Mouse (Mus musculus) liver, embryonic 12.5 days (tissue): Measurements from ENCODE around the gene Chst12. TPM values are rescaled to one million over a fixed set of nuclear protein-coding genes. Genes with fewer than 3 reads are reported as not detected.

Source experiments
- ATAC-seq: fragments of 200-750 bp; cut with Nextera tagmentation; 2 replicates; pipeline ENCODE4 v1.8.0; 2017; ENCODE audit warnings: moderate number of reproducible peaks, mild to moderate bottlenecking, moderate library complexity
- H3K27ac ChIP-seq: fragments of 300-500 bp; sonication (generic); 2 replicates; pipeline ENCODE4 v1.5.1; 2016; ENCODE audit warnings: mild to moderate bottlenecking
- H3K27me3 ChIP-seq: fragments of 300-500 bp; sonication (generic); replicated peaks from 2 replicates; pipeline ENCODE4 v1.6.1; 2016; ENCODE audit warnings: mild to moderate bottlenecking, moderate library complexity
- H3K36me3 ChIP-seq: fragments of 300-500 bp; sonication (generic); 2 replicates; pipeline ENCODE4 v1.6.1; 2016; ENCODE audit warnings: mild to moderate bottlenecking, moderate library complexity
- H3K4me1 ChIP-seq: fragments of 300-500 bp; sonication (generic); 2 replicates; pipeline ENCODE4 v1.6.1; 2016
- H3K4me2 ChIP-seq: fragments of 300-500 bp; sonication (generic); 2 replicates; pipeline ENCODE4 v1.6.1; 2016; ENCODE audit warnings: mild to moderate bottlenecking, moderate library complexity
- H3K4me3 ChIP-seq: fragments of 300-500 bp; sonication (generic); 2 replicates; pipeline ENCODE4 v1.5.1; 2016; ENCODE audit warnings: mild to moderate bottlenecking, moderate library complexity
- H3K9ac ChIP-seq: fragments of 300-500 bp; sonication (generic); 2 replicates; pipeline ENCODE4 v1.6.1; 2016; ENCODE audit warnings: mild to moderate bottlenecking, moderate library complexity
- H3K9me3 ChIP-seq: fragments of 300-500 bp; sonication (generic); replicated peaks from 2 replicates; pipeline ENCODE4 v1.6.1; 2016; ENCODE audit warnings: mild to moderate bottlenecking, moderate library complexity
- WGBS: fragments of 180-500 bp; shearing (Covaris S2); methylation state at CpG from one replicate; pipeline ENCODE4 v1.1.7; 2016; ENCODE audit not compliant: insufficient replicate concordance; 5-methylcytosine and 5-hydroxymethylcytosine counted together
- polyA plus RNA-seq: library from polyadenylated mRNA; unstranded; fragments of >200 nt; fragmentation: Nextera tagmentation; extraction: Ambion mirVana; gene quantifications from 2 replicates; pipeline ENCODE4 v1.2.1, GENCODE M21; 2016

Chst12 gene
- polyA plus RNA-seq, 1 experiment from 2014 or later, result 12.4 TPM

GRCm38 (mm10) chr5:140565856-140566255 is 60.5 kb downstream of the Chst12 start:
- Histone ChIP-seq H3K4me2 (no peak overlapping the region), H3K9ac (peak overlapping the region; percentile 4; the same call in 1 of the 2 replicates), H3K4me3 (no peak overlapping the region), H3K4me1 (peaks cover 55% of the 10 kb centered on the region), H3K27me3 (peaks cover 7% of the 10 kb centered on the region), H3K9me3 (no peaks in the 10 kb centered on the region), H3K36me3 (no peaks in the 10 kb centered on the region), H3K27ac (peak overlapping the region; percentile 52)
- no peak for ATAC-seq
- WGBS, result 56% methylated on average over 5 of the region's 6 CpGs

GRCm38 (mm10) chr5:140566271-140566670 is 60.9 kb downstream of the Chst12 start:
- peak overlapping the region; percentile 71; the same call in 1 of the 2 replicates for H3K27ac ChIP-seq
- peaks cover 55% of the 10 kb centered on the region for H3K4me1 ChIP-seq

GRCm38 (mm10) chr5:140567321-140567720 is 62.0 kb downstream of the Chst12 start:
- H3K4me2 ChIP-seq, result peak overlapping the region; percentile 21
- 31% methylated on average over 11 of the region's 11 CpGs for WGBS
- H3K27me3 ChIP-seq, result peaks cover 7% of the 10 kb centered on the region
- H3K4me1 ChIP-seq, result peaks cover 55% of the 10 kb centered on the region
- no peak overlapping the region for H3K4me3 ChIP-seq
- ATAC-seq, result peak; percentile 63
- H3K36me3 ChIP-seq, result no peaks in the 10 kb centered on the region
- H3K27ac ChIP-seq, result peak overlapping the region; percentile 71
- peak overlapping the region; percentile 31; the same call in 1 of the 2 replicates for H3K9ac ChIP-seq
- no peaks in the 10 kb centered on the region for H3K9me3 ChIP-seq

More at GRCm38 (mm10) chr5:140566271-140566670, 60.9 kb downstream of the Chst12 start:
- no peak overlapping the region for H3K4me2 ChIP-seq
- H3K9ac ChIP-seq, result no peak overlapping the region
- ATAC-seq, result no peak
- 68% methylated on average over 4 of the region's 4 CpGs for WGBS
- H3K36me3 ChIP-seq, result no peaks in the 10 kb centered on the region
- H3K9me3 ChIP-seq, result no peaks in the 10 kb centered on the region
- H3K4me3 ChIP-seq, result no peak overlapping the region
- peaks cover 7% of the 10 kb centered on the region for H3K27me3 ChIP-seq

- ATAC-seq, result no peak
- Histone ChIP-seq H3K27ac (peak overlapping the region; percentile 71), H3K27me3 (peaks cover 7% of the 10 kb centered on the region), H3K9ac (no peak overlapping the region), H3K9me3 (no peaks in the 10 kb centered on the region), H3K4me3 (no peak overlapping the region), H3K36me3 (no peaks in the 10 kb centered on the region), H3K4me2 (peak overlapping the region; percentile 21), H3K4me1 (peaks cover 55% of the 10 kb centered on the region)
- WGBS, result 71% methylated on average over 5 of the region's 5 CpGs
Observed at GRCm38 (mm10) chr5:140567751-140568150, 62.4 kb downstream of the Chst12 start.

GRCm38 (mm10) chr5:140568321-140568970 is 63.1 kb downstream of the Chst12 start:
- Histone ChIP-seq H3K36me3 (no peaks in the 10 kb centered on the region), H3K27ac (peak overlapping the region; percentile 71), H3K9ac (no peak overlapping the region), H3K4me1 (peaks cover 53% of the 10 kb centered on the region), H3K9me3 (no peaks in the 10 kb centered on the region), H3K4me3 (no peak overlapping the region), H3K4me2 (peak overlapping the region; percentile 26; the same call in 1 of the 2 replicates), H3K27me3 (peaks cover 1% of the 10 kb centered on the region)
- WGBS, result 38% methylated on average over 10 of the region's 10 CpGs
- ATAC-seq, result no peak

GRCm38 (mm10) chr5:140569032-140569595 is 63.8 kb downstream of the Chst12 start:
- no peak for ATAC-seq
- no peaks in the 10 kb centered on the region for H3K9me3 ChIP-seq
- no peak overlapping the region for H3K27ac ChIP-seq
- H3K27me3 ChIP-seq, result no peaks in the 10 kb centered on the region
- WGBS, result 80% methylated on average over 16 of the region's 16 CpGs
- no peak overlapping the region for H3K4me3 ChIP-seq
- no peak overlapping the region for H3K4me2 ChIP-seq
- H3K4me1 ChIP-seq, result peaks cover 47% of the 10 kb centered on the region
- H3K9ac ChIP-seq, result no peak overlapping the region
- no peaks in the 10 kb centered on the region for H3K36me3 ChIP-seq

- Histone ChIP-seq H3K36me3 (no peaks in the 10 kb centered on the region), H3K4me3 (no peak overlapping the region), H3K4me2 (no peak overlapping the region), H3K9me3 (no peaks in the 10 kb centered on the region), H3K9ac (no peak overlapping the region), H3K4me1 (peaks cover 37% of the 10 kb centered on the region), H3K27me3 (no peaks in the 10 kb centered on the region), H3K27ac (no peak overlapping the region)
- no peak for ATAC-seq
- 70% methylated on average over 13 of the region's 13 CpGs for WGBS
Observed at GRCm38 (mm10) chr5:140570223-140570870, 65.0 kb downstream of the Chst12 start.

GRCm38 (mm10) chr5:140571201-140571600 is 65.9 kb downstream of the Chst12 start:
- Histone ChIP-seq H3K9me3 (no peaks in the 10 kb centered on the region), H3K4me3 (no peak overlapping the region), H3K4me2 (no peak overlapping the region), H3K9ac (no peak overlapping the region), H3K27me3 (no peaks in the 10 kb centered on the region), H3K27ac (no peak overlapping the region), H3K4me1 (peaks cover 32% of the 10 kb centered on the region), H3K36me3 (no peaks in the 10 kb centered on the region)
- ATAC-seq, result no peak
- 57% methylated on average over 4 of the region's 4 CpGs for WGBS

GRCm38 (mm10) chr5:140571673-140572072 is 66.3 kb downstream of the Chst12 start:
- no peak overlapping the region for H3K4me3 ChIP-seq
- no peaks in the 10 kb centered on the region for H3K9me3 ChIP-seq
- H3K4me2 ChIP-seq, result no peak overlapping the region
- no peaks in the 10 kb centered on the region for H3K27me3 ChIP-seq
- WGBS, result 67% methylated on average over 10 of the region's 10 CpGs
- peaks cover 27% of the 10 kb centered on the region for H3K4me1 ChIP-seq
- no peak for ATAC-seq
- no peak overlapping the region for H3K9ac ChIP-seq
- no peak overlapping the region for H3K27ac ChIP-seq
- no peaks in the 10 kb centered on the region for H3K36me3 ChIP-seq

- Histone ChIP-seq H3K36me3 (no peaks in the 10 kb centered on the region), H3K9me3 (no peaks in the 10 kb centered on the region), H3K4me1 (peaks cover 18% of the 10 kb centered on the region), H3K27ac (no peak overlapping the region), H3K4me2 (no peak overlapping the region), H3K9ac (no peak overlapping the region), H3K4me3 (no peak overlapping the region), H3K27me3 (no peaks in the 10 kb centered on the region)
- no peak for ATAC-seq
- WGBS, result 67% methylated on average over 6 of the region's 6 CpGs
Observed at GRCm38 (mm10) chr5:140572611-140573010, 67.3 kb downstream of the Chst12 start.
